Mouse (Mus musculus) midbrain, embryonic 13.5 days (tissue): Measurements from ENCODE around the gene Sag. TPM values are rescaled to one million over a fixed set of nuclear protein-coding genes. Genes with fewer than 3 reads are reported as not detected.

Source experiments
- ATAC-seq: fragments of 200-750 bp; cut with Nextera tagmentation; 2 replicates; pipeline ENCODE4 v1.8.0; 2017; ENCODE audit warnings: mild to moderate bottlenecking, moderate TSS enrichment, moderate library complexity
- H3K27ac ChIP-seq: fragments of 300-500 bp; sonication (generic); 2 replicates; pipeline ENCODE4 v1.5.1; 2015; ENCODE audit warnings: inconsistent platforms, mild to moderate bottlenecking, moderate library complexity
- H3K27me3 ChIP-seq: fragments of 300-500 bp; sonication (generic); 2 replicates; pipeline ENCODE4 v1.6.1; 2015; ENCODE audit warnings: mild to moderate bottlenecking, inconsistent platforms
- H3K36me3 ChIP-seq: fragments of 300-500 bp; sonication (generic); 2 replicates; pipeline ENCODE4 v1.6.1; 2015; ENCODE audit warnings: mild to moderate bottlenecking, inconsistent platforms
- H3K4me1 ChIP-seq: fragments of 300-500 bp; sonication (generic); replicated peaks from 2 replicates; pipeline ENCODE4 v1.6.1; 2015; ENCODE audit warnings: inconsistent platforms
- H3K4me2 ChIP-seq: fragments of 300-500 bp; sonication (generic); replicated peaks from 2 replicates; pipeline ENCODE4 v1.6.1; 2015; ENCODE audit warnings: moderate library complexity, mild to moderate bottlenecking, inconsistent platforms
- H3K4me3 ChIP-seq: fragments of 300-500 bp; sonication (generic); replicated peaks from 2 replicates; pipeline ENCODE4 v1.5.1; 2015; ENCODE audit warnings: mild to moderate bottlenecking, inconsistent platforms
- H3K9ac ChIP-seq: fragments of 300-500 bp; sonication (generic); replicated peaks from 2 replicates; pipeline ENCODE4 v1.6.1; 2015; ENCODE audit warnings: mild to moderate bottlenecking, inconsistent platforms
- H3K9me3 ChIP-seq: fragments of 300-500 bp; sonication (generic); 2 replicates; pipeline ENCODE4 v1.6.1; 2016; ENCODE audit warnings: mild to moderate bottlenecking, inconsistent platforms
- WGBS: fragments of 180-500 bp; shearing (Covaris S2); methylation state at CpG from one replicate; pipeline ENCODE4 v1.1.7; 2015; 5-methylcytosine and 5-hydroxymethylcytosine counted together
- polyA plus RNA-seq: library from polyadenylated mRNA; unstranded; fragments of >200 nt; fragmentation: Nextera tagmentation; extraction: Ambion mirVana; gene quantifications from 2 replicates; pipeline ENCODE4 v1.2.1, GENCODE M21; 2015

The Sag gene
- polyA plus RNA-seq, 1 experiment from 2014 or later, result 3.2 TPM

DNA sequence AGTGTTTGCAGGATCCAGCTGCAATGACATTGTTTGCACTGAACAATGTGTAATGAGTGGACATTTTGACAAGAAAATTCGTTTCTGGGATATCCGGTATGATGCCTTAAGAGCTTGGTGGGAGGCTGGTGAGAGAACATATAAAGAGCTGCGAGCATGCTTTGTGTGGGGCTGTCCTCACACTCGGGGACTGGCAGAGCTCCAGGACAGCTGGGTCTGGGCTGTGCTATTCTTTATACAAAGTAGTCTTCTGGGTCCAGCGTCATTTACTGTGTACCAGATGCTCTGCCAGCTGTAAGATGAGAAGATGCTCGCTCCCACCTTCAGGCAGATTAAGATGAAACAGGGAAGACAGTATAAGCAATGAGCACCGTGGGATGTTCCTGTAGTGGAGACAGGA, 17.2 kb upstream of the Sag start:
- WGBS, result 89% methylated on average over 7 of the region's 7 CpGs
- ATAC-seq, result no peak
- no peak overlapping the region for H3K27ac ChIP-seq

DNA sequence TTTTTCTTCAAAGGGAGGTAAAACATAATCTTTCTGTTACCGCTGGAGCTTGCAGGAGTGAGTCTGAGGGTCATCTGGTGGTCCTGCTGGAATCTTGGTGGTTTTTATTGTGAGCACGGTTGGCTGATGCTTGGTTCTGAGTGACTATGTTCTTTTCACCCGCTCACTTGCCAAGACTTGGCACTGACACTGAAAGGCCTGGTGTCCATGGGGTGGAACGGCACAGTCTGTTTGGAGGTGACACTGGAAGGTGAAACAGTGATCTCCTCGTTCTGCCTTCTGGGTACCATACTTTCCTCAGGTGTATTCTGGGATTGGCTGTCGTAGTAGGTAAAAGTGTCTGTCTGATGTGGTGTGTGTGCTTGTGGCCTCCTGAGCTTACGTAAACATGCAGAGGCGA, 13.8 kb upstream of the Sag start:
- Histone ChIP-seq H3K4me2 (no peak overlapping the region), H3K27ac (no peak overlapping the region), H3K9ac (no peak overlapping the region), H3K36me3 (peaks cover 87% of the 10 kb centered on the region), H3K4me3 (no peak overlapping the region), H3K27me3 (no peaks in the 10 kb centered on the region), H3K9me3 (no peaks in the 10 kb centered on the region), H3K4me1 (no peaks in the 10 kb centered on the region)
- 94% methylated on average over 8 of the region's 8 CpGs for WGBS
- no peak for ATAC-seq

More for the DNA sequence above, 17.2 kb upstream of the Sag start:
- Histone ChIP-seq H3K9me3 (no peaks in the 10 kb centered on the region), H3K4me1 (no peaks in the 10 kb centered on the region), H3K4me3 (no peak overlapping the region), H3K9ac (no peak overlapping the region), H3K36me3 (peaks cover 89% of the 10 kb centered on the region), H3K4me2 (no peak overlapping the region), H3K27me3 (no peaks in the 10 kb centered on the region)

- H3K4me1 ChIP-seq, result no peaks in the 10 kb centered on the region
- H3K4me2 ChIP-seq, result no peak overlapping the region
- WGBS, result 88% methylated on average over 4 of the region's 4 CpGs
- peaks cover 68% of the 10 kb centered on the region for H3K36me3 ChIP-seq
- ATAC-seq, result no peak
- H3K4me3 ChIP-seq, result no peak overlapping the region
- H3K9ac ChIP-seq, result no peak overlapping the region
- H3K9me3 ChIP-seq, result no peaks in the 10 kb centered on the region
- H3K27me3 ChIP-seq, result no peaks in the 10 kb centered on the region
- no peak overlapping the region for H3K27ac ChIP-seq
Observed at GRCm38 (mm10) chr1:87792438-87793137, 10.9 kb upstream of the Sag start.

DNA sequence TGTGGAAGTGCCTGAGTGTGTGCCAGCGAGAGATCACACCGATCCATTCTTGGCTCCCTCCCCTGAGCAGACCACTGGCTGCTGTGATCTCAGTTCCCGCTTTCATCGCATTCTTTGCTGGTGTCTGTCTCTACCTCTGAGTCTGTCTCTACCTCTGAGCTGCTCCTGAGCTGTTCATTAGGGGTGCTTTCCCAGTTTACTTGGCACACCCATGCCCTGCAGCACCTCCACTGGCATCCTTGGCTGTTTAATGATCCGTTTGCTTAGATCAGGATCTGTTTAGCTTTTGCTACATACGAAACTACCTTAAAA, 10.4 kb upstream of the Sag start:
- Histone ChIP-seq H3K4me1 (no peaks in the 10 kb centered on the region), H3K36me3 (peaks cover 63% of the 10 kb centered on the region), H3K4me3 (no peak overlapping the region), H3K4me2 (no peak overlapping the region), H3K9me3 (no peaks in the 10 kb centered on the region), H3K27me3 (no peaks in the 10 kb centered on the region), H3K27ac (no peak overlapping the region), H3K9ac (no peak overlapping the region)
- WGBS, result 95% methylated on average over 6 of the region's 6 CpGs
- no peak for ATAC-seq

- 96% methylated on average over 1 of the region's 1 CpGs for WGBS
- no peak for ATAC-seq
- H3K4me2 ChIP-seq, result no peak overlapping the region
Observed at GRCm38 (mm10) chr1:87797702-87798101, 5.8 kb upstream of the Sag start.

GRCm38 (mm10) chr1:87798306-87798705, 5.2 kb upstream of the Sag start:
- H3K4me1 ChIP-seq, result no peaks in the 10 kb centered on the region
- 87% methylated on average over 2 of the region's 2 CpGs for WGBS
- H3K9ac ChIP-seq, result no peak overlapping the region
- H3K4me2 ChIP-seq, result no peak overlapping the region
- no peaks in the 10 kb centered on the region for H3K27me3 ChIP-seq
- no peaks in the 10 kb centered on the region for H3K9me3 ChIP-seq
- H3K27ac ChIP-seq, result no peak overlapping the region
- H3K36me3 ChIP-seq, result peaks cover 21% of the 10 kb centered on the region
- H3K4me3 ChIP-seq, result no peak overlapping the region
- no peak for ATAC-seq

More at GRCm38 (mm10) chr1:87797702-87798101, 5.8 kb upstream of the Sag start:
- Histone ChIP-seq H3K36me3 (peaks cover 27% of the 10 kb centered on the region), H3K27me3 (no peaks in the 10 kb centered on the region), H3K4me3 (no peak overlapping the region), H3K27ac (no peak overlapping the region), H3K4me1 (no peaks in the 10 kb centered on the region), H3K9ac (no peak overlapping the region), H3K9me3 (no peaks in the 10 kb centered on the region)

DNA sequence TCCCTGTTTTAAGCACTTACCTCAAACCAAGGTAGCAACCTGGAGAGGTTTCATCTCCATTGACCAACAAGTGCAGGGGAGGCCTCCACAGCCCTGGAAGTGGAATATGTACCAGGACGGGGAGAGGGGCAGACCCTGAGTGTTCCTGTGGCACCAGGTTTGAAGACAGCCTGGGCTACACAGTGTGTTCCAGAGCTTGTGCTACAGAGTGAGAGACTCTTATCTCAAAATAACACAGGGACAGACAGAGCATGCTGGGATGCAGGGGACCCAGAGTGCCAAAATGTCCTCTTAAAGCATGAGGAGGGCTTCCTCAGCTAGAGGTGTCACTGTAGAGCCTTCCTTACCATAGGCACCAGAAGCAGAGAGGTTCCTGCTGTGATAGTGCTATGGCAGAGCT, 4.3 kb downstream of the Sag start:
- 78% methylated on average over 1 of the region's 1 CpGs for WGBS
- Histone ChIP-seq H3K9ac (no peak overlapping the region), H3K4me2 (no peak overlapping the region), H3K27me3 (no peaks in the 10 kb centered on the region), H3K36me3 (no peaks in the 10 kb centered on the region), H3K4me3 (no peak overlapping the region), H3K27ac (no peak overlapping the region), H3K9me3 (no peaks in the 10 kb centered on the region), H3K4me1 (no peaks in the 10 kb centered on the region)
- ATAC-seq, result no peak

GRCm38 (mm10) chr1:87811391-87811790, 7.9 kb downstream of the Sag start:
- no peak for ATAC-seq
- WGBS, result 92% methylated on average over 7 of the region's 7 CpGs
- Histone ChIP-seq H3K9ac (no peak overlapping the region), H3K4me3 (no peak overlapping the region), H3K9me3 (no peaks in the 10 kb centered on the region), H3K4me2 (no peak overlapping the region), H3K4me1 (no peaks in the 10 kb centered on the region), H3K27me3 (no peaks in the 10 kb centered on the region), H3K36me3 (no peaks in the 10 kb centered on the region), H3K27ac (no peak overlapping the region)

- H3K4me2 ChIP-seq, result no peak overlapping the region
- no peaks in the 10 kb centered on the region for H3K9me3 ChIP-seq
- H3K4me1 ChIP-seq, result no peaks in the 10 kb centered on the region
- no peak overlapping the region for H3K4me3 ChIP-seq
- H3K36me3 ChIP-seq, result no peaks in the 10 kb centered on the region
- H3K27me3 ChIP-seq, result no peaks in the 10 kb centered on the region
- no peak overlapping the region for H3K27ac ChIP-seq
- no peak overlapping the region for H3K9ac ChIP-seq
- ATAC-seq, result no peak
- 83% methylated on average over 10 of the region's 10 CpGs for WGBS
Observed at GRCm38 (mm10) chr1:87812061-87812460, 8.6 kb downstream of the Sag start.

GRCm38 (mm10) chr1:87813155-87813554, 9.7 kb downstream of the Sag start:
- H3K27ac ChIP-seq, result no peak overlapping the region
- H3K27me3 ChIP-seq, result no peaks in the 10 kb centered on the region
- H3K4me1 ChIP-seq, result no peaks in the 10 kb centered on the region
- 79% methylated on average over 6 of the region's 6 CpGs for WGBS
- H3K4me2 ChIP-seq, result no peak overlapping the region
- no peaks in the 10 kb centered on the region for H3K36me3 ChIP-seq
- H3K9me3 ChIP-seq, result no peaks in the 10 kb centered on the region
- no peak for ATAC-seq
- no peak overlapping the region for H3K9ac ChIP-seq
- no peak overlapping the region for H3K4me3 ChIP-seq

DNA sequence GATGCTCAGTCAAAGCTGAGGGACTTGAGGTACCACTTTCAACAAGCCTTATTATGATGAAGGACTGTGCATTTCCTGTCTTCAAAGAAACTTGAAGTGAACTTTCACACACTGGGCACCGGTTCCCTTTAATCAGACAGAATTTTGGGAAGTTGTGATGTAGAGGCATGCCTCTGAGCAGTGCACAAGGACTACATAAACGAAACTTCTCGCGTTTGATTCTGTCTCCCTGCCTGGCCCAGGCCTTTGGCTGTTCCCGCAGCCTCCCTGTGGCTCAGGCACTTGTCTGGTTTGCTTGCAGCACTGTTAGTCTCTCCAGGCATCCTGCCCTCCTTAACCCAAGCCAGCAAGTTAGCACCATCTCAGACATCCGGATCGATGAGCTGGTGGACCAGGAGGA, 10.2 kb downstream of the Sag start:
- Histone ChIP-seq H3K27ac (no peak overlapping the region), H3K27me3 (no peaks in the 10 kb centered on the region), H3K36me3 (no peaks in the 10 kb centered on the region), H3K9me3 (no peaks in the 10 kb centered on the region), H3K4me1 (no peaks in the 10 kb centered on the region), H3K4me3 (no peak overlapping the region), H3K4me2 (no peak overlapping the region), H3K9ac (no peak overlapping the region)
- 85% methylated on average over 7 of the region's 7 CpGs for WGBS
- ATAC-seq, result no peak

GRCm38 (mm10) chr1:87824420-87824995, 21.0 kb downstream of the Sag start:
- H3K4me3 ChIP-seq, result no peak overlapping the region
- 89% methylated on average over 10 of the region's 10 CpGs for WGBS

GRCm38 (mm10) chr1:87825281-87825680, 21.8 kb downstream of the Sag start:
- Histone ChIP-seq H3K9me3 (no peaks in the 10 kb centered on the region), H3K4me1 (0 out of 2 replicates have a peak, but pooled peaks cover 4% of the 10 kb centered on the region), H3K9ac (no peak overlapping the region), H3K36me3 (no peaks in the 10 kb centered on the region), H3K27ac (no peak overlapping the region), H3K27me3 (no peaks in the 10 kb centered on the region), H3K4me2 (no peak overlapping the region), H3K4me3 (no peak overlapping the region)
- no peak for ATAC-seq
- WGBS, result 86% methylated on average over 5 of the region's 5 CpGs

More at GRCm38 (mm10) chr1:87824420-87824995, 21.0 kb downstream of the Sag start:
- no peaks in the 10 kb centered on the region for H3K27me3 ChIP-seq
- H3K9me3 ChIP-seq, result no peaks in the 10 kb centered on the region
- H3K4me1 ChIP-seq, result 0 out of 2 replicates have a peak, but pooled peaks cover 1% of the 10 kb centered on the region
- H3K27ac ChIP-seq, result no peak overlapping the region
- ATAC-seq, result no peak
- H3K9ac ChIP-seq, result no peak overlapping the region
- H3K4me2 ChIP-seq, result no peak overlapping the region
- H3K36me3 ChIP-seq, result no peaks in the 10 kb centered on the region
